Mouse (Mus musculus) heart, adult 2 months (tissue): ENCODE data around the gene Rnf149. TPM values are rescaled to one million over a fixed set of nuclear protein-coding genes. Genes with fewer than 3 reads are reported as not detected.
A peak's percentile ranks its signal among the peaks of the same experiment; 100 is the strongest.

ENCODE experiments used
- DNase-seq, 2 experiments: peaks; one replicate each; pipeline ENCODE4 v3.0.0; 2021
- H3K27ac ChIP-seq: fragments of 200-600 bp; 2 replicates; pipeline ENCODE4 v1.8.1; 2022
- H3K27me3 ChIP-seq: fragments of 200-500 bp; 2 replicates; pipeline ENCODE4 v1.6.1; 2012; ENCODE audit warnings: mild to moderate bottlenecking, low read length, inconsistent platforms, mixed read lengths; ENCODE audit not compliant: control insufficient read depth, insufficient read depth
- H3K36me3 ChIP-seq: fragments of 200-500 bp; 2 replicates; pipeline ENCODE4 v1.6.1; 2012; ENCODE audit warnings: low read length, inconsistent platforms; ENCODE audit not compliant: control insufficient read depth, insufficient read depth
- H3K4me1 ChIP-seq: fragments of 200-500 bp; 2 replicates; pipeline ENCODE4 v1.6.1; 2011; ENCODE audit warnings: low read length; ENCODE audit not compliant: control insufficient read depth, insufficient read depth
- H3K4me3 ChIP-seq: fragments of 200-600 bp; 2 replicates; pipeline ENCODE4 v1.8.1; 2022
- H3K79me2 ChIP-seq: fragments of 200-500 bp; replicated peaks from 2 replicates; pipeline ENCODE4 v1.6.1; 2012; ENCODE audit warnings: mild to moderate bottlenecking, inconsistent platforms, low read length, moderate library complexity, mixed read lengths; ENCODE audit not compliant: control insufficient read depth, insufficient read depth
- H3K9ac ChIP-seq: fragments of 200-500 bp; 2 replicates; pipeline ENCODE4 v1.6.1; 2012; ENCODE audit warnings: low read depth, mild to moderate bottlenecking, control low read depth, inconsistent platforms, low read length, mixed read lengths
- CTCF ChIP-seq: fragments of 200-600 bp; IDR thresholded peaks from 2 replicates; pipeline ENCODE4 v1.8.1; 2022; ENCODE audit warnings: antibody characterized with exemption, mild to moderate bottlenecking, moderate library complexity
- EP300 ChIP-seq: fragments of 200-500 bp; IDR thresholded peaks from 2 replicates; pipeline ENCODE4 v1.6.1; 2011; ENCODE audit warnings: low read depth, low read length, control low read depth; ENCODE audit not compliant: insufficient read depth
- POLR2A ChIP-seq: fragments of 200-500 bp; IDR thresholded peaks from 2 replicates; pipeline ENCODE4 v1.6.1; 2011; ENCODE audit warnings: mild to moderate bottlenecking, low read depth, low read length, control low read depth; ENCODE audit not compliant: insufficient read depth
- WGBS: fragments of 180-500 bp; shearing (Covaris S2); methylation state at CpG from one replicate; pipeline ENCODE4 v1.1.7; 2018; 5-methylcytosine and 5-hydroxymethylcytosine counted together
- intact Hi-C: fragments of 180-260 bp; cut with DNase I; formaldehyde crosslinking; loops from one replicate; pipeline ENCODE4 v1.15.1; 2025
- polyA plus RNA-seq: library from polyadenylated mRNA; depleted of rRNA; stranded (reverse); fragments of >200 nt; gene quantifications from 2 replicates; pipeline ENCODE4 v1.2.3, GENCODE M21; 2012; rRNA removed
- total RNA-seq, 2 experiments: library from RNA; stranded (reverse); gene quantifications; 2 replicates each; pipeline ENCODE4 v1.2.3; 2021

Rnf149 gene
- total and polyA plus RNA-seq, 3 experiments = 3.6 to 8.5 (median 7.0) TPM

- no peak for DNase-seq
- no peaks in the 10 kb centered on the region for H3K36me3 ChIP-seq
- H3K9ac ChIP-seq = no peak overlapping the region
- H3K27ac ChIP-seq = no peak overlapping the region
- WGBS = 9% methylated on average over 1 of the region's 1 CpGs
- H3K4me1 ChIP-seq = no peaks in the 10 kb centered on the region
- TF ChIP-seq CTCF = peak; percentile 81
- TF ChIP-seq POLR2A = no peak
- TF ChIP-seq EP300 = no peak
- no peak overlapping the region for H3K4me3 ChIP-seq
- intact Hi-C loops = loop anchor here (1.0 kb wide), 1 partner anchor 112 kb away; no protein-coding TSS in a partner anchor
- no peaks in the 10 kb centered on the region for H3K79me2 ChIP-seq
- H3K27me3 ChIP-seq = no peaks in the 10 kb centered on the region
Measured at GRCm38 (mm10) chr1:39504261-39504660, 72.9 kb downstream of the Rnf149 start.

- Histone ChIP-seq H3K4me3 (no peak overlapping the region), H3K36me3 (no peaks in the 10 kb centered on the region), H3K27me3 (no peaks in the 10 kb centered on the region), H3K79me2 (no peaks in the 10 kb centered on the region), H3K9ac (no peak overlapping the region), H3K27ac (no peak overlapping the region), H3K4me1 (no peaks in the 10 kb centered on the region)
- peak in 1 of 2 experiments; percentile 37 for DNase-seq
- intact Hi-C loops = no loop called here
- TF ChIP-seq EP300 = no peak
- WGBS = 70% methylated on average over 17 of the region's 17 CpGs
Measured at GRCm38 (mm10) chr1:39502817-39503633, 74.2 kb downstream of the Rnf149 start.

Other genes starting within 250 kb of the Rnf149 start
- gene Rpl31, start 209.6 kb downstream of the Rnf149 start, total RNA-seq = 100 to 1,000 TPM; 513 to 615 TPM
- 153 and 190 TPM in 2 replicates for gene Rpl31, start 209.6 kb downstream of the Rnf149 start, polyA plus RNA-seq
- gene Tbc1d8, start 98.7 kb downstream of the Rnf149 start, total RNA-seq = 1 to 10 TPM; 5.2 to 6.1 TPM
- 6.3 and 8.3 TPM in 2 replicates for gene Tbc1d8, start 98.7 kb downstream of the Rnf149 start, polyA plus RNA-seq
- gene Cnot11, start 42.4 kb downstream of the Rnf149 start, total RNA-seq = 10 to 100 TPM; 13.2 to 15.6 TPM
- 9.8 and 11.9 TPM in 2 replicates for gene Cnot11, start 42.4 kb downstream of the Rnf149 start, polyA plus RNA-seq
- gene Creg2, start 74.1 kb upstream of the Rnf149 start, total RNA-seq = under 1 TPM in 1 of 2 experiments, not detected in 1; 0.05 TPM
- gene Creg2, start 74.1 kb upstream of the Rnf149 start, polyA plus RNA-seq = 0.06 TPM in 1 of 2 replicates, not detected in the other
- under 1 TPM; 0.20 to 0.26 TPM for gene Rfx8, start 143.6 kb upstream of the Rnf149 start, total RNA-seq
- 0.35 and 0.47 TPM in 2 replicates for gene Rfx8, start 143.6 kb upstream of the Rnf149 start, polyA plus RNA-seq
- gene Gm3646, start 227.9 kb upstream of the Rnf149 start, total RNA-seq = 1 to 10 TPM; 9.1 to 9.2 TPM
- 1.9 and 4.7 TPM in 2 replicates for gene Gm3646, start 227.9 kb upstream of the Rnf149 start, polyA plus RNA-seq